Comparison of ENCODE assay signal across 13 mouse cellular contexts in genomic region chr2:125026358-125027000, GRCm38 (mm10). TPM values are rescaled to one million over a fixed set of nuclear protein-coding genes. Genes with fewer than 3 reads are reported as not detected.
DNase-seq lines count a peak whose midpoint lies in the region; ATAC-seq and TF ChIP-seq lines count a peak whose summit lies in the region.
"Had no signal": no experiment of that assay in that cellular context is flagged by ENCODE, and none has a peak within 500 bp of the region (broad histone marks: within the 10 kb centered on the region; RNA-seq: fewer than 3 reads in every experiment).

No protein-coding gene starts in this region.

- intact Hi-C loops in gastrocnemius, postnatal 36 days (cut with DNase I), result no loop called here

- ATAC-seq in heart, embryonic 11.5 days (replicated peaks; ENCODE audit: insufficient number of reproducible peaks, low FRiP score, low TSS enrichment), result no peak; the same call in 1 of the 2 replicates
- no peak for ATAC-seq in heart, embryonic 15.5 days (replicated peaks; ENCODE audit: insufficient number of reproducible peaks, insufficient read depth, low FRiP score, low read depth)
- ATAC-seq in liver, postnatal 0 days, result no peak

- no peaks in the 10 kb centered on the region for H3K9me3 ChIP-seq in heart, embryonic 11.5 days (replicated peaks; ENCODE audit: control insufficient read depth, low read length)
- no peaks in the 10 kb centered on the region for H3K9me3 ChIP-seq in heart, embryonic 15.5 days (replicated peaks)
- no peaks in the 10 kb centered on the region for H3K9me3 ChIP-seq in liver, postnatal 0 days (ENCODE audit: low read length)

- H3K27ac ChIP-seq in heart, embryonic 11.5 days (ENCODE audit: low read depth, low read length), result no peak overlapping the region
- no peak overlapping the region for H3K27ac ChIP-seq in heart, embryonic 15.5 days
- H3K27ac ChIP-seq in liver, postnatal 0 days (ENCODE audit: low read depth), result no peak overlapping the region

- H3K4me3 ChIP-seq in heart, embryonic 11.5 days (ENCODE audit: low read depth, low read length), result no peak overlapping the region
- 0 out of 2 replicates have a peak overlapping the region, but pooled peaks have one; percentile 9 for H3K4me3 ChIP-seq in heart, embryonic 15.5 days
- H3K4me3 ChIP-seq in liver, postnatal 0 days (ENCODE audit: low read depth, low read length), result no peak overlapping the region

- no peaks in the 10 kb centered on the region for H3K36me3 ChIP-seq in heart, embryonic 11.5 days (ENCODE audit: control insufficient read depth, insufficient read depth, low read length)
- no peaks in the 10 kb centered on the region for H3K36me3 ChIP-seq in heart, embryonic 15.5 days
- H3K36me3 ChIP-seq in liver, postnatal 0 days (replicated peaks; ENCODE audit: insufficient read depth, low read length), result no peaks in the 10 kb centered on the region

- H3K4me1 ChIP-seq in heart, embryonic 11.5 days (ENCODE audit: control insufficient read depth, insufficient read depth, low read length), result peaks cover 4% of the 10 kb centered on the region; the same call in 1 of the 2 replicates
- no peaks in the 10 kb centered on the region for H3K4me1 ChIP-seq in heart, embryonic 15.5 days (replicated peaks)
- no peaks in the 10 kb centered on the region for H3K4me1 ChIP-seq in liver, postnatal 0 days (ENCODE audit: insufficient read depth)

- no peaks in the 10 kb centered on the region for H3K27me3 ChIP-seq in heart, embryonic 11.5 days (ENCODE audit: control insufficient read depth, insufficient read depth, low read length)
- H3K27me3 ChIP-seq in heart, embryonic 15.5 days, result no peaks in the 10 kb centered on the region
- no peaks in the 10 kb centered on the region for H3K27me3 ChIP-seq in liver, postnatal 0 days (ENCODE audit: insufficient read depth, low read length)

- H3K4me2 ChIP-seq in heart, embryonic 11.5 days, result peak overlapping the region; percentile 42
- H3K4me2 ChIP-seq in heart, embryonic 15.5 days, result peak overlapping the region; percentile 47
- H3K4me2 ChIP-seq in liver, postnatal 0 days (ENCODE audit: low read depth, low read length), result peak overlapping the region; percentile 28; the same call in 1 of the 2 replicates

- WGBS in heart, embryonic 11.5 days (ENCODE audit: insufficient replicate concordance), result 23% methylated on average over 14 of the region's 14 CpGs
- 33% methylated on average over 14 of the region's 14 CpGs for whole genome bisulfite sequencing in heart, embryonic 15.5 days
- WGBS in liver, postnatal 0 days (ENCODE audit: insufficient replicate concordance), result 35% methylated on average over 14 of the region's 14 CpGs

- TF ChIP-seq CTCF in liver, postnatal 0 days (IDR thresholded peaks at IDR 0.05; ENCODE audit: low read depth), result no peak

- DNase-seq in heart, adult 8-10 months (ENCODE audit: low spot score), result no peak
- DNase-seq in embryo, embryonic 10 days (ENCODE audit: low spot score), result peak; percentile 47
- DNase-seq in liver, postnatal 0 days, result no peak
- DNase-seq in left cerebral cortex, adult 11 months (ENCODE audit: low spot score), result no peak
- no peak for DNase-seq in thymus, postnatal 0 days (ENCODE audit: low spot score)
- no peak for DNase-seq in gastrocnemius, postnatal 36 days
- DNase-seq: cerebellum, adult 18-20 months; layer of hippocampus, adult 9-11 months; left cerebral cortex, postnatal 4 days; thymus, postnatal 36 days had no signal

- TF ChIP-seq EP300 in liver, postnatal 0 days (IDR thresholded peaks at IDR 0.05; ENCODE audit: low read depth), result no peak

- no peak overlapping the region for H3K9ac ChIP-seq in heart, embryonic 11.5 days (ENCODE audit: low read depth, low read length)
- H3K9ac ChIP-seq in heart, embryonic 15.5 days, result no peak overlapping the region
- H3K9ac ChIP-seq in liver, postnatal 0 days (replicated peaks), result no peak overlapping the region

RNA-seq across cellular contexts. Expression of gene Slc24a5, which starts 41.4 kb away (rescaled TPM):
- 4.2 and 4.9 TPM in 2 replicates for polyA plus RNA-seq in heart, embryonic 11.5 days (2014; fragmentation: Nextera tagmentation; extraction: Ambion mirVana)
- total RNA-seq in heart, adult 8-10 months (2022), result 1 to 10 TPM in 1 of 4 experiments, under 1 TPM in 3; 0.30 to 1.0 (median 0.52) TPM
- 1.2 and 1.4 TPM in 2 replicates for polyA plus RNA-seq in heart, embryonic 15.5 days (2015; fragmentation: Nextera tagmentation; extraction: Ambion mirVana)
- polyA plus RNA-seq in liver, postnatal 0 days (2015; fragmentation: Nextera tagmentation; extraction: Ambion mirVana), result 6.5 and 8.5 TPM in 2 replicates
- polyA plus RNA-seq in thymus, postnatal 0 days (2015; fragmentation: Nextera tagmentation; extraction: Ambion mirVana), result 0.80 and 1.3 TPM in 2 replicates
- total RNA-seq in gastrocnemius, postnatal 36 days (2021), result under 1 TPM in 1 of 2 experiments, not detected in 1; 0.15 TPM
- total RNA-seq: left cerebral cortex, postnatal 4 days; megakaryocyte, adult 5-6 weeks had no signal
